Mouse (Mus musculus) kidney, embryonic 14.5 days (tissue): ENCODE data around the gene Sptan1. TPM values are rescaled to one million over a fixed set of nuclear protein-coding genes. Genes with fewer than 3 reads are reported as not detected.
A peak's percentile ranks its signal among the peaks of the same experiment; 100 is the strongest.

Source experiments
- ATAC-seq: fragments of 200-750 bp; cut with Nextera tagmentation; 2 replicates; pipeline ENCODE4 v1.8.0; 2017; ENCODE audit warnings: moderate number of reproducible peaks, mild to moderate bottlenecking, moderate TSS enrichment, moderate library complexity; ENCODE audit not compliant: low FRiP score, low TSS enrichment
- H3K27ac ChIP-seq: fragments of 300-500 bp; sonication (generic); 2 replicates; pipeline ENCODE4 v1.5.1; 2014; ENCODE audit warnings: low read depth, mild to moderate bottlenecking, low read length, moderate library complexity, mixed read lengths
- H3K27me3 ChIP-seq: fragments of 300-500 bp; sonication (generic); 2 replicates; pipeline ENCODE4 v1.6.1; 2014; ENCODE audit warnings: mild to moderate bottlenecking, low read length; ENCODE audit not compliant: control insufficient read depth, insufficient read depth
- H3K36me3 ChIP-seq: fragments of 300-500 bp; sonication (generic); 2 replicates; pipeline ENCODE4 v1.6.1; 2014; ENCODE audit warnings: low read length, mixed read lengths; ENCODE audit not compliant: control insufficient read depth, insufficient read depth
- H3K4me1 ChIP-seq: fragments of 300-500 bp; sonication (generic); 2 replicates; pipeline ENCODE4 v1.6.1; 2014; ENCODE audit warnings: low read length, mixed read lengths; ENCODE audit not compliant: control insufficient read depth, insufficient read depth
- H3K4me2 ChIP-seq: fragments of 300-500 bp; sonication (generic); replicated peaks from 2 replicates; pipeline ENCODE4 v1.6.1; 2014; ENCODE audit warnings: low read depth, mild to moderate bottlenecking, low read length
- H3K4me3 ChIP-seq: fragments of 300-500 bp; sonication (generic); 2 replicates; pipeline ENCODE4 v1.5.1; 2014; ENCODE audit warnings: mild to moderate bottlenecking, low read length
- H3K9ac ChIP-seq: fragments of 300-500 bp; sonication (generic); 2 replicates; pipeline ENCODE4 v1.6.1; 2014; ENCODE audit warnings: low read depth, mild to moderate bottlenecking, low read length, moderate library complexity
- H3K9me3 ChIP-seq: fragments of 300-500 bp; sonication (generic); 2 replicates; pipeline ENCODE4 v1.6.1; 2016; ENCODE audit warnings: low read length; ENCODE audit not compliant: control insufficient read depth
- WGBS: fragments of 180-500 bp; shearing (Covaris S2); extraction: QIAGEN DNeasy Blood & Tissue Kit; methylation state at CpG from one replicate; pipeline ENCODE4 v1.1.7; 2014; 5-methylcytosine and 5-hydroxymethylcytosine counted together
- polyA plus RNA-seq: library from polyadenylated mRNA; unstranded; fragments of >200 nt; fragmentation: Nextera tagmentation; extraction: Ambion mirVana; gene quantifications from 2 replicates; pipeline ENCODE4 v1.2.1, GENCODE M21; 2014

Sptan1 gene
- polyA plus RNA-seq, 1 experiment from 2014 or later, result 136 TPM

DNA sequence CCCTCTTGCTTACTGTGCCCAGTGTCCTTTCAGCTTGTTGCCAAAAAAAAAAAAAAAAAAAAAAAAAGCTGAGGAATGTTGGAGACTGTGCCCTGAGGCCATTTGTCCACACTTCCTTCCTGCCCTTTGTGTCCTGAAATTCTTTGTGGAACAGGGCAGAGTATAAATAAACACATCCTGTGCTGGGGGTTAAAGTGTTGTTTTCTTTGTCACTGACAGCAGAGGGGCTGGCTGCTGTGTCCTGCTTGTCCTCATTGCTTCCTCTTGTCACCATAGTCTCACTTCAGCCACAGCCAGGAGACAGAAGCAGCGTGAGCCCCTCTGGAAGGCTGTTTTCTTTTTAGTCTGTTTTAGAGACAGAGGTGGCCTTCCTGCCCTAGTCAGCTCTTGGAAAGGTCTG lies 20.6 kb upstream of the Sptan1 start:
- ATAC-seq, result no peak
- 15% methylated on average over 1 of the region's 1 CpGs for WGBS
- H3K4me1 ChIP-seq, result no peaks in the 10 kb centered on the region
- H3K4me2 ChIP-seq, result no peak overlapping the region
- H3K27me3 ChIP-seq, result no peaks in the 10 kb centered on the region
- peak overlapping the region; percentile 76 for H3K27ac ChIP-seq
- H3K36me3 ChIP-seq, result peaks cover 81% of the 10 kb centered on the region
- no peak overlapping the region for H3K4me3 ChIP-seq
- H3K9me3 ChIP-seq, result no peaks in the 10 kb centered on the region
- H3K9ac ChIP-seq, result no peak overlapping the region

DNA sequence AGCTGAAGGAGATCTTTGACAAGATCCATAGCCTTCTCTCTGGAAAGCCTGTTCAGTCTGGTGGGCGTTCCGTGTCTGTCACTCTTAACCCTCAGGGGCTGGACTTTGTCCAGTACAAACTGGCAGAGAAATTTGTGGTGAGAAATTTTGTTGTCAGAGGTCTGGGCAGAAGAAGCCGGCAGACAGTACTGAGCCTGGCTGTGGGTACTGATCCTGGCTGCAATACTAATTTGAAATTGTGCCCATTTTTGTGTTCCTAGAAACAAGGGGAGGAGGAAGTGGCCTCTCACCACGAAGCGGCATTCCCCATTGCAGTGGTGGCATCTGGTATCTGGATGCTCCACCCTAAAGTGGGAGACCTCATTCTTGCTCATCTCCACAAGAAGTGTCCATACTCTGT lies 16.5 kb upstream of the Sptan1 start:
- H3K36me3 ChIP-seq, result peaks cover 72% of the 10 kb centered on the region
- WGBS, result 97% methylated on average over 5 of the region's 5 CpGs
- ATAC-seq, result no peak
- H3K27ac ChIP-seq, result no peak overlapping the region
- H3K9me3 ChIP-seq, result no peaks in the 10 kb centered on the region
- no peak overlapping the region for H3K4me3 ChIP-seq
- no peak overlapping the region for H3K4me2 ChIP-seq
- H3K4me1 ChIP-seq, result no peaks in the 10 kb centered on the region
- H3K27me3 ChIP-seq, result no peaks in the 10 kb centered on the region
- H3K9ac ChIP-seq, result no peak overlapping the region

DNA sequence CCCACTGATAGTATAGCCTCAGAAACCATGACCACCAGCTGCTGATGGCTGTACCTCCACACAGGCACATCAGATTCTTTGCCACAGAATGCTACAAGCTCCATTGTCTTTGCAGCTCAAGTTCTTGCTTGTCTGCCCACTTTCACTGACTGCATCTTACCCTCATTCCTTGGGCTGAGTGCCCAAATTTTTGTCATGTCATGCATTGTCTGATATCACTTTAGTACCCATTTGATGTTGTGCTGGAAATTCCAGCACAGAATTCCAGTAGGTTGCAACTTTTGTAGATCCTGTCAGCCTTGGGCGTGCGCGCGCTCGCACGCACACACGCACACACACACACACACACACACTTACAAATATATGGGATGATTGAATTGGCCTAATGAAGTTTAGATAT lies 4.1 kb upstream of the Sptan1 start:
- Histone ChIP-seq H3K27ac (no peak overlapping the region), H3K9ac (no peak overlapping the region), H3K27me3 (no peaks in the 10 kb centered on the region), H3K9me3 (no peaks in the 10 kb centered on the region), H3K4me1 (peaks cover 8% of the 10 kb centered on the region), H3K4me2 (no peak overlapping the region), H3K36me3 (peaks cover 34% of the 10 kb centered on the region), H3K4me3 (no peak overlapping the region)
- 95% methylated on average over 7 of the region's 7 CpGs for WGBS
- ATAC-seq, result no peak

DNA sequence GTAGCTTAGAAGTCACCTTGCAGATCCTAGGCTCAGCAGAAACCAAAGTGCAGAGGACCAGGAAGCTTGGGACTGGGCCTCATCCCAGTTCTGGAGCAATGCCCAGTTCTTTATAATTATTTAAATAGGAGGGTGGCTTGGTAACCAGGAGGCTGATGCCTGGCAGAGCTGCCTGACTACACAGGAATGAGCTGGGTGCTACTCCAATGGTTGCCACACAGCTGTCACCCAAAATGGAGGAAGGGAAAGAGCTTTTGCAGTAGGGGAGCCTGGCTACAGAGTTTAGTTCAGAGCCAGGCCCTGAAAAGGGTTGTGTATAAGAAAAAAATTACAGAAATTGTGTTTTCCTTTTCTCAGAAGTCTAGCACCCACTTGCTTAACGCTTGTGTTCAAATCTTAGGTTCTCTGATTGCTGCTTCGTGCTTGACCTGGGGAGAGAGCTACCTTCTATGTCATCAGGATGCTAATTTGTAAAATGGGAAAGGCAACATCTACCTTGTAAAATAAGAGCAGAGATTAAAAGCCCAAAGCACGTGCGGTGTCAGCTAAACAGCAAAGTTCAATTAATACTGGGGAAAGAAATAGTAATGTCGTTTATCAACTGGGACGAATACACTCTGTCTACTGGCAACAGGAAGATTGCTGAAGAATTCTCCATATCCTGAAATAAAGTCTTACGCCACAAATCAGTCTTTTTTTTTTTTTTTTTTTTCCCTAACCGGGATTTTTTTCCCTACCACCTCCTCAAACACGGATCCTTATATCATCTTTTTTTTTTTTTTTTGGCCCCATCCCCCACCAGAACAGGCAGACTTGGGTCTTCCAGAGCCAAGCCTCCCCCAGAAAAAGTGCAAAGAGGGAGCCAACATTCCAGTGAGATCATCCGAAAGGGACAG lies 758 bp upstream of the Sptan1 start:
- no peak for ATAC-seq
- peak overlapping the region; percentile 98 for H3K4me3 ChIP-seq
- H3K9ac ChIP-seq, result peak overlapping the region; percentile 98
- H3K36me3 ChIP-seq, result peaks cover 9% of the 10 kb centered on the region
- whole genome bisulfite sequencing, result 19% methylated on average over 10 of the region's 10 CpGs
- H3K4me2 ChIP-seq, result peak overlapping the region; percentile 51
- H3K4me1 ChIP-seq, result peaks cover 32% of the 10 kb centered on the region
- H3K9me3 ChIP-seq, result no peaks in the 10 kb centered on the region
- H3K27me3 ChIP-seq, result no peaks in the 10 kb centered on the region
- peak overlapping the region; percentile 89 for H3K27ac ChIP-seq

DNA sequence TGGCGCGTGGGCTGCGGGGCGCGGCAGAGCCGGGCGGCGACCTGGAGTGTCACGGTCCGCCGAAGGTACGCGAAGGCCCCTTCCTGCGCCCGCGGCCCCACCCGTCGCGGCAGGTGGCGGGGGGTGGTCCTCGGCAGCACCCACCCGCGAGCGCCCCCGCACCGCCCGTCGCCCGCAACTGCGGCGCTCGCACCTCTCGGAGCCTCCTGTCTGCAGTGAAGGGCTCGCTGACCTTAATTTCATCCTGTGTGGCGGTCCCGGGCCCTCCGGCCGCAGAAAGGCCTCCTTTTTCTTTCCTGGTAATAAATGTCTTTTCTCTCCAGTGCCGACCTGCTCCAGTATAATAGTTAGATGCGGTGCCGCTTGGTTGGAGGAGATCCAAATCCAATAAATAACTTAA lies 546 bp downstream of the Sptan1 start:
- ATAC-seq, result peak; percentile 7; the same call in 1 of the 2 replicates
- peak overlapping the region; percentile 98 for H3K9ac ChIP-seq
- 0% methylated on average over 18 of the region's 41 CpGs for WGBS
- H3K9me3 ChIP-seq, result no peaks in the 10 kb centered on the region
- H3K4me1 ChIP-seq, result peaks cover 32% of the 10 kb centered on the region
- H3K27ac ChIP-seq, result peak overlapping the region; percentile 89
- H3K27me3 ChIP-seq, result no peaks in the 10 kb centered on the region
- H3K36me3 ChIP-seq, result peaks cover 12% of the 10 kb centered on the region; the same call in 1 of the 2 replicates
- H3K4me2 ChIP-seq, result peak overlapping the region; percentile 51
- peak overlapping the region; percentile 98 for H3K4me3 ChIP-seq

DNA sequence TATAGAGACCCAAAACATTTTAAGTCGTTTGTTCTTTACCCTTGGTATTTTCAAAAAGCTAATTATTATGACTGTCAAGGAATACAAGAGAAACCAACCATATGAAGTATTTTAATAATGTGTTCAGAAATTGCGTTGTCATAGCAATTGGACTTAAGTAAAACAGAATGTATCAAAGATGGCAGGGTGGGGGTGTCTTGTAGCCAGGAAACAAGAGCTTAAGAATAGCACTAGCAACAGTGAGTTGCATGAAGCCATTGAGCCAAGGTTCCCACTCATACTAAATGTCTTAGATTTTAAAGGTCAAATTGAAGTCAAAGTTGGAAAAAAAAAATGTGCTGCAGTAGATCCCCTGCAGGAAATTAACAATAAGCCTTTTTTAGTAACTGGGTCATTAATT lies 1.5 kb downstream of the Sptan1 start:
- WGBS, result 67% methylated on average over 2 of the region's 2 CpGs
- H3K9me3 ChIP-seq, result no peaks in the 10 kb centered on the region
- peak overlapping the region; percentile 51 for H3K4me2 ChIP-seq
- peak overlapping the region; percentile 98; the same call in 1 of the 2 replicates for H3K9ac ChIP-seq
- peak overlapping the region; percentile 98; the same call in 1 of the 2 replicates for H3K4me3 ChIP-seq
- H3K4me1 ChIP-seq, result peaks cover 34% of the 10 kb centered on the region
- peaks cover 12% of the 10 kb centered on the region; the same call in 1 of the 2 replicates for H3K36me3 ChIP-seq
- no peak for ATAC-seq
- no peaks in the 10 kb centered on the region for H3K27me3 ChIP-seq
- H3K27ac ChIP-seq, result no peak overlapping the region

DNA sequence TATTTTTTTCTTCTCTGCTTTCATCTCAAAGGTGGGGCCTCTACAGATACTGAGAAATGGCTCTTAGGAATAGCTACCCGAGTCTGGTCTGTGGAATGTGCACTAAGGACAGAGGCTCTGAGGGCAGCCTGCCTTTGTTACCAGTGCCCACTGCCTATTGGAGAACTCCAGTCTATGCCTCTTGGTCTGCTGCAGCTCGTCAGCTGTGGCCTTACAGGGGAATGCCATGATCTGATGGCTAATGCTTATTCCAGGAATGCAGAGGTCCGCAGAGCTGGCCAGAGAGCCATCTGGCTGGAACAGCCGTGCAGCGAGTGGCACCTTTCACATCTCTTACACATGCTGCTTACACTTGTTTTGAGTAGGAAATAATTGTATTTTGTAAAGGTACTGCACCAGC lies 2.4 kb downstream of the Sptan1 start:
- Histone ChIP-seq H3K4me2 (peak overlapping the region; percentile 51), H3K9me3 (no peaks in the 10 kb centered on the region), H3K4me1 (peaks cover 42% of the 10 kb centered on the region), H3K27ac (no peak overlapping the region), H3K27me3 (no peaks in the 10 kb centered on the region), H3K9ac (no peak overlapping the region), H3K36me3 (peaks cover 12% of the 10 kb centered on the region; the same call in 1 of the 2 replicates), H3K4me3 (0 out of 2 replicates have a peak overlapping the region, but pooled peaks have one; percentile 98)
- WGBS, result 60% methylated on average over 5 of the region's 5 CpGs
- ATAC-seq, result no peak

DNA sequence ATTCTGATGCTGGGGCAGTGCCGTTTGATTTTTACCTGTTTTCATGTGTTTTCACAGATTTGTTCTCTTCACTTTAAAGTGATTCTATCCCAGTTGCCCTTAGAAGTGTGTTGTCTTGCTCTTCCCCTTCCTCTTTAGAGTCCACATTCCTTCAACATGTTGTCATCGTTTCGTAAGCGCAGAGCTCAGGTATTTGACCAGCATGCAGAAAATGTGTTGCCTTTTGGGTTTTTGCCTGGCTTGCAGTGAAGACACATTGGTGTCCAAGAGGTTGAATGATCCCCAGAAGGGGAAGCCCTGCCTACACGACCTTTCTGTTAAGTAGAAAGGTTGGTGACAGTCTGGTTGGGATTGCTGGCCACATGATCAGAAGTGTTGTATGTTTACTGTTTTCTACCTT lies 3.3 kb downstream of the Sptan1 start:
- Histone ChIP-seq H3K9me3 (no peaks in the 10 kb centered on the region), H3K27ac (no peak overlapping the region), H3K4me3 (no peak overlapping the region), H3K4me1 (peaks cover 44% of the 10 kb centered on the region), H3K9ac (no peak overlapping the region), H3K27me3 (no peaks in the 10 kb centered on the region), H3K36me3 (peaks cover 12% of the 10 kb centered on the region; the same call in 1 of the 2 replicates), H3K4me2 (no peak overlapping the region)
- no peak for ATAC-seq
- 73% methylated on average over 5 of the region's 5 CpGs for WGBS
